Mouse (Mus musculus) heart, postnatal 10 days (tissue): ENCODE results near the gene Serpina9. TPM values are rescaled to one million over a fixed set of nuclear protein-coding genes. Genes with fewer than 3 reads are reported as not detected.

Experiments
- DNase-seq, 2 experiments: peaks; one replicate each; pipeline ENCODE4 v3.0.0; 2021
- intact Hi-C: fragments of 180-260 bp; cut with DNase I; formaldehyde crosslinking; loops from one replicate; pipeline ENCODE4 v1.15.1; 2025
- total RNA-seq, 2 experiments: library from RNA; stranded (reverse); gene quantifications; 2 replicates each; pipeline ENCODE4 v1.2.3; 2021

The Serpina9 gene
- not detected for total RNA-seq

GRCm38 (mm10) chr12:104013620-104014019 is at the start of gene Serpina9:
Serpina9 (minus strand) TSS chr12:104013755.
- intact Hi-C loops = no loop called here
- no peak for DNase-seq

- intact Hi-C loops = no loop called here
- no peak for DNase-seq
Measured at GRCm38 (mm10) chr12:104061862-104062261, 48.3 kb upstream of the Serpina9 start.

- DNase-seq = no peak
- intact Hi-C loops = no loop called here
Measured at GRCm38 (mm10) chr12:104060126-104060525, 46.6 kb upstream of the Serpina9 start.

GRCm38 (mm10) chr12:104057531-104057930 is 44.0 kb upstream of the Serpina9 start:
- intact Hi-C loops = no loop called here
- no peak for DNase-seq

GRCm38 (mm10) chr12:104057050-104057449 is 43.5 kb upstream of the Serpina9 start:
- intact Hi-C loops = no loop called here
- DNase-seq = peak; percentile 37 to 52

GRCm38 (mm10) chr12:104055755-104056154 is 42.2 kb upstream of the Serpina9 start:
- intact Hi-C loops = no loop called here
- DNase-seq = no peak

- DNase-seq = no peak
- intact Hi-C loops = no loop called here
Measured at GRCm38 (mm10) chr12:104053995-104054394, 40.4 kb upstream of the Serpina9 start.

GRCm38 (mm10) chr12:104045713-104046112 is 32.2 kb upstream of the Serpina9 start:
- no peak for DNase-seq
- intact Hi-C loops = no loop called here

GRCm38 (mm10) chr12:104044343-104044742 is 30.8 kb upstream of the Serpina9 start, which contains the start of gene Serpina12:
Serpina12 (minus strand) TSS chr12:104044443.
- intact Hi-C loops = no loop called here

GRCm38 (mm10) chr12:104042753-104043152 is 29.2 kb upstream of the Serpina9 start:
- intact Hi-C loops = no loop called here
- no peak for DNase-seq

More at GRCm38 (mm10) chr12:104044343-104044742, 30.8 kb upstream of the Serpina9 start, which contains the start of gene Serpina12:
- DNase-seq = no peak

- intact Hi-C loops = no loop called here
- DNase-seq = peak; percentile 83 to 87
Measured at GRCm38 (mm10) chr12:104041401-104041800, 27.8 kb upstream of the Serpina9 start.

GRCm38 (mm10) chr12:104038181-104038580 is 24.6 kb upstream of the Serpina9 start:
- no peak for DNase-seq
- intact Hi-C loops = no loop called here

GRCm38 (mm10) chr12:104033752-104034151 is 20.2 kb upstream of the Serpina9 start:
- intact Hi-C loops = no loop called here

GRCm38 (mm10) chr12:104029986-104030385 is 16.4 kb upstream of the Serpina9 start:
- peak; percentile 48 to 63 for DNase-seq
- intact Hi-C loops = loop anchor here (1.0 kb wide), 1 partner anchor 35 kb away; no protein-coding TSS in a partner anchor

More at GRCm38 (mm10) chr12:104033752-104034151, 20.2 kb upstream of the Serpina9 start:
- DNase-seq = no peak

- no peak for DNase-seq
- intact Hi-C loops = no loop called here
Measured at GRCm38 (mm10) chr12:104015280-104015679, 1.7 kb upstream of the Serpina9 start.

- intact Hi-C loops = no loop called here
- no peak for DNase-seq
Measured at GRCm38 (mm10) chr12:104004689-104005088, 8.9 kb downstream of the Serpina9 start.

- peak; percentile 17 to 30 for DNase-seq
- intact Hi-C loops = no loop called here
Measured at GRCm38 (mm10) chr12:104003238-104003612, 10.3 kb downstream of the Serpina9 start.

GRCm38 (mm10) chr12:104002569-104003237 is 10.9 kb downstream of the Serpina9 start:
- peak; percentile 70 to 76 for DNase-seq
- intact Hi-C loops = no loop called here

- intact Hi-C loops = no loop called here
- DNase-seq = no peak
Measured at GRCm38 (mm10) chr12:104000594-104000993, 13.0 kb downstream of the Serpina9 start.

GRCm38 (mm10) chr12:103999611-104000010 is 13.9 kb downstream of the Serpina9 start:
- intact Hi-C loops = no loop called here
- DNase-seq = no peak

- no peak for DNase-seq
- intact Hi-C loops = no loop called here
Measured at GRCm38 (mm10) chr12:103996513-103996912, 17.0 kb downstream of the Serpina9 start.

- DNase-seq = peak; percentile 74 to 82
- intact Hi-C loops = loop anchor here (1.0 kb wide), 3 partner anchors 35 to 423 kb away; no protein-coding TSS in a partner anchor
Measured at GRCm38 (mm10) chr12:103995292-103996072, 18.1 kb downstream of the Serpina9 start.
